Mouse (Mus musculus) granulocyte monocyte progenitor cell, adult 5-6 weeks (primary cell): ENCODE data around the gene Zfand4. TPM values are rescaled to one million over a fixed set of nuclear protein-coding genes. Genes with fewer than 3 reads are reported as not detected.
"Not testable (repeated sequence)": the region's sequence is repeated elsewhere in the genome, so short reads cannot be mapped to it uniquely, and the experiment has no call there.

Experiments used
- ATAC-seq: replicated peaks from 2 replicates; pipeline ENCODE4 v1.8.0; 2016; ENCODE audit warnings: mild to moderate bottlenecking, moderate TSS enrichment, inconsistent platforms; ENCODE audit not compliant: poor library complexity, severe bottlenecking
- total RNA-seq, 2 experiments: library from RNA; stranded (forward) in 1 of 2; stranded (reverse) in 1 of 2; fragments of 200-712, 200-1000 nt in 1 of 2; fragments of >200 nt in 1 of 2; fragmentation: Nextera tagmentation in 1 of 2; gene quantifications; 2 replicates each; pipeline ENCODE4 v1.2.3; 2014 to 2017

Zfand4 gene
- total RNA-seq, 2 experiments from 2014 or later, result 15.3 to 19.9 TPM

- ATAC-seq, result peak; percentile 99
Observed at GRCm38 (mm10) chr6:116286870-116287575, 23.0 kb downstream of the Zfand4 start.

GRCm38 (mm10) chr6:116311411-116311810 lies 47.4 kb downstream of the Zfand4 start:
- peak; percentile 58 for ATAC-seq

- no peak for ATAC-seq
Observed at GRCm38 (mm10) chr6:116319259-116319658, 55.2 kb downstream of the Zfand4 start.

GRCm38 (mm10) chr6:116326641-116327040 lies 62.6 kb downstream of the Zfand4 start:
- ATAC-seq, result no peak

- no peak for ATAC-seq
Observed at GRCm38 (mm10) chr6:116331396-116331795, 67.4 kb downstream of the Zfand4 start.

GRCm38 (mm10) chr6:116337466-116337834 lies 73.4 kb downstream of the Zfand4 start:
- ATAC-seq, result peak; percentile 5; the same call in 1 of the 2 replicates

- ATAC-seq, result peak; percentile 91
Observed at GRCm38 (mm10) chr6:116337835-116338501, 73.9 kb downstream of the Zfand4 start, which contains the start of gene March8. March8 (plus strand) TSS chr6:116338024.

GRCm38 (mm10) chr6:116338520-116338919 lies 74.5 kb downstream of the Zfand4 start:
- ATAC-seq, result no peak

GRCm38 (mm10) chr6:116339088-116339487 lies 75.1 kb downstream of the Zfand4 start:
- no peak for ATAC-seq

- ATAC-seq, result no peak
Observed at GRCm38 (mm10) chr6:116340521-116340920, 76.5 kb downstream of the Zfand4 start.

- no peak for ATAC-seq
Observed at GRCm38 (mm10) chr6:116347953-116348352, 83.9 kb downstream of the Zfand4 start.

- no peak for ATAC-seq
Observed at GRCm38 (mm10) chr6:116349997-116350396, 86.0 kb downstream of the Zfand4 start.

GRCm38 (mm10) chr6:116350643-116351042 lies 86.6 kb downstream of the Zfand4 start:
- no peak for ATAC-seq

GRCm38 (mm10) chr6:116351534-116351933 lies 87.5 kb downstream of the Zfand4 start:
- ATAC-seq, result no peak

- no peak for ATAC-seq
Observed at GRCm38 (mm10) chr6:116353428-116353827, 89.4 kb downstream of the Zfand4 start.

GRCm38 (mm10) chr6:116356311-116356947 lies 92.4 kb downstream of the Zfand4 start:
- ATAC-seq, result not testable (repeated sequence)

- ATAC-seq, result no peak
Observed at GRCm38 (mm10) chr6:116356948-116357325, 92.9 kb downstream of the Zfand4 start.

GRCm38 (mm10) chr6:116358056-116358455 lies 94.0 kb downstream of the Zfand4 start:
- no peak for ATAC-seq

- ATAC-seq, result no peak
Observed at GRCm38 (mm10) chr6:116359256-116359655, 95.2 kb downstream of the Zfand4 start.

GRCm38 (mm10) chr6:116361463-116361862 lies 97.4 kb downstream of the Zfand4 start:
- ATAC-seq, result no peak

GRCm38 (mm10) chr6:116361993-116362392 lies 98.0 kb downstream of the Zfand4 start:
- ATAC-seq, result no peak
